Mouse (Mus musculus): ENCODE results near the gene Otud5. TPM values are rescaled to one million over a fixed set of nuclear protein-coding genes. Genes with fewer than 3 reads are reported as not detected.
A peak's percentile ranks its signal among the peaks of the same experiment; 100 is the strongest.
"Not testable (repeated sequence)": the region's sequence is repeated elsewhere in the genome, so short reads cannot be mapped to it uniquely, and the experiment has no call there.

Otud5 gene
- polyA plus RNA-seq, 1 experiment from 2014 or later = 55.6 TPM

GRCm38 (mm10) chrX:7878495-7878894 is 37.3 kb downstream of the Otud5 start:
- DNase-seq (ENCODE audit: low spot score) = no peak

GRCm38 (mm10) chrX:7879819-7880218 is 38.7 kb downstream of the Otud5 start:
- DNase-seq (ENCODE audit: low spot score) = peak; percentile 66

- DNase-seq (ENCODE audit: low spot score) = peak; percentile 64
Measured at GRCm38 (mm10) chrX:7883841-7884567, 42.8 kb downstream of the Otud5 start, which contains the start of gene Slc35a2. Slc35a2 (plus strand) TSS chrX:7884028.

GRCm38 (mm10) chrX:7898211-7898610 is 57.0 kb downstream of the Otud5 start:
- peak; percentile 10 for DNase-seq (ENCODE audit: low spot score)

GRCm38 (mm10) chrX:7898880-7899874 is 58.0 kb downstream of the Otud5 start, which contains the start of the genes Pqbp1 and Timm17b:
Pqbp1 (minus strand) TSS chrX:7899269.
Timm17b (plus strand) TSS chrX:7899357.
- peak; percentile 91 for DNase-seq (ENCODE audit: low spot score)

GRCm38 (mm10) chrX:7904441-7904840 is 63.3 kb downstream of the Otud5 start:
- no peak for DNase-seq (ENCODE audit: low spot score)

- no peak for DNase-seq (ENCODE audit: low spot score)
Measured at GRCm38 (mm10) chrX:7907735-7908134, 66.6 kb downstream of the Otud5 start, which contains the start of gene Gm10491. Gm10491 (minus strand) TSS chrX:7907835.

GRCm38 (mm10) chrX:7909242-7909641 is 68.1 kb downstream of the Otud5 start, which contains the start of gene Gm10490:
Gm10490 (plus strand) TSS chrX:7909542.
- not testable (repeated sequence) for DNase-seq (ENCODE audit: low spot score)

- DNase-seq (ENCODE audit: low spot score) = no peak
Measured at GRCm38 (mm10) chrX:7910473-7910872, 69.3 kb downstream of the Otud5 start.

GRCm38 (mm10) chrX:7915669-7916068 is 74.5 kb downstream of the Otud5 start:
- peak; percentile 15 for DNase-seq (ENCODE audit: low spot score)

GRCm38 (mm10) chrX:7917960-7918359 is 76.8 kb downstream of the Otud5 start:
- DNase-seq (ENCODE audit: low spot score) = not testable (repeated sequence)

- no peak for DNase-seq (ENCODE audit: low spot score)
Measured at GRCm38 (mm10) chrX:7919601-7920383, 78.6 kb downstream of the Otud5 start, which contains the start of gene Pcsk1n. Pcsk1n (plus strand) TSS chrX:7919822.

- DNase-seq (ENCODE audit: low spot score) = no peak
Measured at GRCm38 (mm10) chrX:7922032-7922431, 80.9 kb downstream of the Otud5 start.

MicroRNAs within 50 kb of the gene (microRNA counts, 519-probe panel; counts per million panel counts)
- microRNA mmu-miR-1198 = 3,923 counts per million, percentile 78 among the panel's probes with 10 or more counts

Small RNAs within 50 kb of the gene (microRNA-seq; reads per million reads assigned to microRNA genes)
- gene Mir1198 (ENCODE audit: borderline number of aligned reads) = 49.5 reads per million, percentile 38 among the genes with 10 or more reads in this experiment

Other genes with a start within 250 kb of the Otud5 start
- gene Ccdc22, start 235.8 kb upstream of the Otud5 start, polyA plus RNA-seq (2015; fragmentation: Nextera tagmentation; extraction: Ambion mirVana) = 33.1 and 36.0 TPM in 2 replicates
- 0.04 and 0.07 TPM in 2 replicates for gene Cacna1f, start 234.3 kb upstream of the Otud5 start, polyA plus RNA-seq (2015; fragmentation: Nextera tagmentation; extraction: Ambion mirVana)
- 0.40 and 0.55 TPM in 2 replicates for gene Syp, start 202.9 kb upstream of the Otud5 start, polyA plus RNA-seq (2015; fragmentation: Nextera tagmentation; extraction: Ambion mirVana)
- 5.3 and 6.2 TPM in 2 replicates for gene Prickle3, start 184.1 kb upstream of the Otud5 start, polyA plus RNA-seq (2015; fragmentation: Nextera tagmentation; extraction: Ambion mirVana)
- 81.2 and 84.1 TPM in 2 replicates for gene Plp2, start 170.0 kb upstream of the Otud5 start, polyA plus RNA-seq (2015; fragmentation: Nextera tagmentation; extraction: Ambion mirVana)
- 0.49 and 0.55 TPM in 2 replicates for gene Magix, start 160.1 kb upstream of the Otud5 start, polyA plus RNA-seq (2015; fragmentation: Nextera tagmentation; extraction: Ambion mirVana)
- gene Gpkow, start 144.2 kb upstream of the Otud5 start, polyA plus RNA-seq (2015; fragmentation: Nextera tagmentation; extraction: Ambion mirVana) = 28.8 and 28.9 TPM in 2 replicates
- 42.2 and 45.5 TPM in 2 replicates for gene Wdr45, start 127.0 kb upstream of the Otud5 start, polyA plus RNA-seq (2015; fragmentation: Nextera tagmentation; extraction: Ambion mirVana)
- 0.46 and 1.0 TPM in 2 replicates for gene Gm45208, start 119.1 kb upstream of the Otud5 start, polyA plus RNA-seq (2015; fragmentation: Nextera tagmentation; extraction: Ambion mirVana)
- gene Praf2, start 112.9 kb upstream of the Otud5 start, polyA plus RNA-seq (2015; fragmentation: Nextera tagmentation; extraction: Ambion mirVana) = 14.7 and 20.6 TPM in 2 replicates
- 6.7 and 8.2 TPM in 2 replicates for gene Ccdc120, start 90.5 kb upstream of the Otud5 start, polyA plus RNA-seq (2015; fragmentation: Nextera tagmentation; extraction: Ambion mirVana)
- 11.4 TPM in 2 replicates for gene Tfe3, start 78.8 kb upstream of the Otud5 start, polyA plus RNA-seq (2015; fragmentation: Nextera tagmentation; extraction: Ambion mirVana)
- gene Gripap1, start 51.6 kb upstream of the Otud5 start, polyA plus RNA-seq (2015; fragmentation: Nextera tagmentation; extraction: Ambion mirVana) = 40.2 and 48.1 TPM in 2 replicates
- 0.12 and 0.18 TPM in 2 replicates for gene Kcnd1, start 19.1 kb upstream of the Otud5 start, polyA plus RNA-seq (2015; fragmentation: Nextera tagmentation; extraction: Ambion mirVana)
- gene Pim2, start 36.9 kb downstream of the Otud5 start, polyA plus RNA-seq (2015; fragmentation: Nextera tagmentation; extraction: Ambion mirVana) = 14.0 and 14.5 TPM in 2 replicates
- 24.5 and 28.3 TPM in 2 replicates for gene Slc35a2, start 42.7 kb downstream of the Otud5 start, polyA plus RNA-seq (2015; fragmentation: Nextera tagmentation; extraction: Ambion mirVana)
- 142 and 154 TPM in 2 replicates for gene Pqbp1, start 57.9 kb downstream of the Otud5 start, polyA plus RNA-seq (2015; fragmentation: Nextera tagmentation; extraction: Ambion mirVana)
- 118 and 135 TPM in 2 replicates for gene Timm17b, start 58.0 kb downstream of the Otud5 start, polyA plus RNA-seq (2015; fragmentation: Nextera tagmentation; extraction: Ambion mirVana)
- gene Gm10491, start 66.5 kb downstream of the Otud5 start, polyA plus RNA-seq (2015; fragmentation: Nextera tagmentation; extraction: Ambion mirVana) = not detected in 2 replicates
- not detected in 2 replicates for gene Gm10490, start 68.2 kb downstream of the Otud5 start, polyA plus RNA-seq (2015; fragmentation: Nextera tagmentation; extraction: Ambion mirVana)
- 0.18 and 0.21 TPM in 2 replicates for gene Pcsk1n, start 78.5 kb downstream of the Otud5 start, polyA plus RNA-seq (2015; fragmentation: Nextera tagmentation; extraction: Ambion mirVana)
- not detected in 2 replicates for gene Eras, start 87.2 kb downstream of the Otud5 start, polyA plus RNA-seq (2015; fragmentation: Nextera tagmentation; extraction: Ambion mirVana)
- 10.0 and 10.3 TPM in 2 replicates for gene Hdac6, start 106.5 kb downstream of the Otud5 start, polyA plus RNA-seq (2015; fragmentation: Nextera tagmentation; extraction: Ambion mirVana)
- gene Gata1, start 136.7 kb downstream of the Otud5 start, polyA plus RNA-seq (2015; fragmentation: Nextera tagmentation; extraction: Ambion mirVana) = 2.9 and 3.1 TPM in 2 replicates
- gene Glod5, start 177.1 kb downstream of the Otud5 start, polyA plus RNA-seq (2015; fragmentation: Nextera tagmentation; extraction: Ambion mirVana) = 0.27 TPM in 1 of 2 replicates, not detected in the other
- gene Suv39h1, start 233.4 kb downstream of the Otud5 start, polyA plus RNA-seq (2015; fragmentation: Nextera tagmentation; extraction: Ambion mirVana) = 60.7 and 62.4 TPM in 2 replicates
- 13.7 and 18.2 TPM in 2 replicates for gene Was, start 249.1 kb downstream of the Otud5 start, polyA plus RNA-seq (2015; fragmentation: Nextera tagmentation; extraction: Ambion mirVana)